Mouse (Mus musculus) erythroblast, adult 5-6 weeks (primary cell): ENCODE data around the gene Pdcl. TPM values are rescaled to one million over a fixed set of nuclear protein-coding genes. Genes with fewer than 3 reads are reported as not detected.
A peak's percentile ranks its signal among the peaks of the same experiment; 100 is the strongest.

ENCODE experiments used
- ATAC-seq: replicated peaks from 2 replicates; pipeline ENCODE4 v1.8.0; 2016; ENCODE audit warnings: moderate number of reproducible peaks, mild to moderate bottlenecking, moderate TSS enrichment, inconsistent platforms; ENCODE audit not compliant: poor library complexity, low FRiP score, severe bottlenecking
- total RNA-seq, 2 experiments: library from RNA; stranded (forward) in 1 of 2; stranded (reverse) in 1 of 2; fragments of 150-400 nt in 1 of 2; fragments of 200-764, 138-1000 nt in 1 of 2; gene quantifications; 2 replicates each; pipeline versions ENCODE4 v1.2.3 to v1.2.4; 2015 to 2017; ENCODE audit warnings: low replicate concordance in 2 of 2

Pdcl gene
- total RNA-seq (2015; ENCODE audit: low replicate concordance) (9.0 and 19.4 TPM in 2 replicates), total RNA-seq (2017; ENCODE audit: low replicate concordance) (19.6 and 24.3 TPM in 2 replicates)

DNA sequence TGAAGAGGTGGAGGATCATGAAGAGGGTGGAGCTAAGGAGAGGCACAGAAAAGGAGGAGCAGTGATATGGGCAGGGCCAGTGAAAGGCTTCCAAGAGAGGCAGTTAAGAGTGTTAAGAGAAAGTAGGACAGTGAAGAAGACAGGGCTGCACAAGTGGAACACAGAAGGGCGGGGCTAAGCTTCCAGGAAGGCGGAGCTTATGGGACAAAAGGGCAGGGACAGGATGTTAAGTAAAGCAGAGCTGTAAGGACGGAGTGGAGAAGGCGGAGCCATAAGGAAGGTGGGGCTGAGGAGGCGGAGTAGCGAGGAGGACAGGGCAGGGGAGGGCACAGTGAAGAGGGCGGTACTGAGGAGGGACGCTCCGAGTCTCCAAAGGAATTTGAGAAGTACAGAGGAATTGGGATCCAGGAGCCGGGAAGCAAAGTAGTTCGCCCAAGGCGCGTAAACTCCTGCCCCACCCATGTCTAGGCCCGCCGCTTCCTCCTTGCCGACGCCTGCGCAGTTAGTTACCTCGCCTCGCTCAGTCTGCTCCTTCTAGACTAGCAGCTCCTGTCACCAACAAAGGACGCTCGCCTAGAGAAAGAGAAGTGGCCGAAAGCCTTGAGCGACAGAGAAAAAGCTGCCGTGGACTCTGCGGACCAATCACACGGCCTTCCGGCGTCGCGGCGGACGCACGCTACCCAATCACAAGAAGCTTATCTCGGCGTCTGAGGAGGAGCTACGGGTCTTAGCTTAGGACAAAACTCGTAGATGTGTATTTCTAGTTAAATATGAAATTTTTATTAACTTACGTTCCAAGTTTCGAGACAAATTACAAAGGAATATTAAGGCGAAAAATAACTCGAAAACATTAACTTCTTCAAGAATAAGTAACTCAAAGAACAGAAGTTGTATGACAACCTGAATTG is at the start of gene Pdcl:
TSS of gene Pdcl (minus strand) at position 700 of the 908 bp plus-strand sequence.
- ATAC-seq, result peak; percentile 96

DNA sequence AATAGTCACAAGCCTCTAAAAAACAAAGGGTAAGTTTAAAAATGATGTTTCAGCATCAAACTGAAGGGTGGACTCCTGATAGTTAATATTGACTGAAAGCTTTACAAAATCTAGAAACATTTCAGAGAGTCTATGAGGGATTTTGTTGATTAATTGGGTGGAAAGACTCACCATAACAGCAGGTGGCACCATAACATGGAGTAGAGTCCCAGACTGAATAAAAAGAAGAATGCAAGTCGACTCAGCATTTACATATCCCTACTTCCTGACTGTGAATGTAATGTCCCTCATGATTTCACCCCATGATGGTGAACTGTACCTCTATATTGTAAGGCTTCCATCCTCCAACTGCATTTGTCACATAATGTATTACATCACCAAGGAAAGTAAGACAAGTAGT is 36.4 kb upstream of the Pdcl start:
- no peak for ATAC-seq

DNA sequence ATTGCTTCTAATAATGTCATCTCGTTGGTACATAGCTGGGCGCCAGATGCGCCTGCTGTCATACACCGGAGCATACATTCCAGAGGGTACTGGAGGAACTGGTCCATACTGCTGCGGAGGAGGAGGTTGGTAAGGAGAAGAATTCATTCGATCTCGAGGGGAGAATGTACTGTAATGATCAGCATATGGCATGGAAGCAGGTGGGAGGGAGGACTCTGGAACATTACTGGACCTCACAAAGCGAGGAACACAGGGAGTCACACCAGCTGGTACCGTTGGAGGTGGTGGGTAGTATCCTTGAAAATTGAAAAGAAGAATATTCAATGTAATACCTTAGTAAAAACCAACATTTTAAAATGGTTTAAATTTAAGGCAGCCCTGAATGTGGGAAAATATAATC is 23.8 kb upstream of the Pdcl start:
- ATAC-seq, result no peak

DNA sequence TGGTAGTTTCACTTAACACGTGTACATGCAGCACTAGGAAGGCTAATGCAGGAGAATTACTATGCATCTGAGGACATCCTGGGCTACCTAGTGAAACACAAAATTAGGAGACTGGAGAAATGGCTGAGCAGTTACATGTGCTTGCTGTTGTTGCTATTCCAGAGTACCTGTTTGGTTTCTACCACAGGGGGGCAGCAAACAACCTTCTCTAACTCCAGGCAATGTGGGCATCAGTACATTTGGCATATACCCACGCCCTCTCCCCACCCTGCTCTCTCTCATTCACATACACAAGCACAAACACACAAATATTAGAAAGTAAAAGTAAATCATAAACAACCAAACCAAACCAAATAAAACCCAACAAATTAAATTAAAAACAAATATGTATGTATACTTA is 21.1 kb upstream of the Pdcl start:
- peak; percentile 91 for ATAC-seq

DNA sequence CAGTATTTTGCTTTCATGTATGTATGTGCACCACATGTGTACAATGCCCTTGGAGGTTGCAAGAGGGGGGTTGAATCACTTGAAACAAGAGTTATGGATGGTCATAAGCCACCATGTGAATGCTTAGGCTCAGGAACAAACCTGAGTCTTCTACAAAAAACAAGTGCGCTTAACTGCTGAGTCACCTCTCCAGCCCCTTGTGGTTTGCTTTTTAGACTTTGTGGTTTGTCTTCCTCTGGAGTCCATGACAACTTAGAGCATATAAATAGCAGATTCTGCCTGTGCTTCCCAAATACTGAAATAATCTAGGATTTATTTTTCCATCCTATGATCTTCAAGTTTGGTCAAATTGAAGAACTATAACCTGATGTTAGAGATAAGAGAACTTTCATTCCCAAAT is 16.9 kb upstream of the Pdcl start:
- ATAC-seq, result no peak

DNA sequence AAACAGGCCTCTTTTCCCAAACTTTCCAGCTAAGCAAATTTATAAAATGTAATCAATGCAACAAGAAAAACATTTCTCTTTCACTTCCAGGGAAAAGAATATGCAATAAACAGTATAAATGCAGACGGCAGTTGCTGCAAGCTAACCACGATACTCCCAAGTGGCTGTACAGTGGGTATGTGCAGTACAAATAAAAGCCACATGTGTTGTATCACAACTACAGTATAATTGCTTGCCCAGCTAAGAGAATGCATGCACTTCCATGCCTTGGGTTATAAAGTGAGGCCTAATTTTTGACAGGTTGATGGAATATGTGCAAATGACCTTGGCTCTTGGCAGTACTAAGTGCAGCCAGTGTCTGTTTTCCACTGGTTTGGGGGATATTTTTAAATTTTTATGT is 11.5 kb upstream of the Pdcl start:
- no peak for ATAC-seq

DNA sequence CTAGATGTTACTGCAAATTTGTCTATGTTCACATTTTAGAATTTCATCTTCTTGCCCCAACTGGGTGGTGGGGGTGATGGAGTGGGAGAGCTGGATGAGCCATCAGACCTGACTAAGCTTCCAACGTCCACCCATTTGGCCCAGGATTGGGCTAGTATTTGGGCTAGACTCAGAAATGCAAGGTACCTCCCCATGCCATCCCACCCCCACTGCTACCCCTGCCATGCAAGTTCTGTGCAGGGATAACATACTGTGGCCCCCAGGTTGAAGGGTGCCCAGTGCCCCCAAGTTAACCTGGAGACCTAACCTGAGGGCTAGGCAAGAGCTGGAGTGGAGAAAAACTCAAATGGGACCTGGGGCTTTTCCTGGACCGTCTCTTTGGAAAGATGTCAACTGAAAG is 776 bp upstream of the Pdcl start:
- no peak for ATAC-seq

DNA sequence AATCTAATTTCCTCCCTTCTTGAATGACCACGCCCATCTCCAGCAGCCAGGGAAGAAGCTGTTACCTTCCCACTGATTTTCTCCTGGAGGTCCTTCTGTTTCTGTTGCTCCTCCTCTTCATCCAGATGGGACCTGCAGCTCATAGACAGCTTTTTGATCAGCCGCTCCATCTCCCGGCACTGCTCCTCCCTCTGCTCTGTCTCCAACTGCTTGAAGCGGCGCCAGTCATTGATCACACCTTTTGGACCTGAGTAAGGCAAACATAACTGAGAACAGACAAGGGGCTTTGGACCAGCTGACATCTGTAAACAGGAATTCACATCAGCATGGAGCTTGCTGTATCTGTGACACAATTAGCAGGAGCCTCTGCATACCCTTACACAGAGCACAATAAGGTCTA is 3.6 kb downstream of the Pdcl start:
- ATAC-seq, result no peak

DNA sequence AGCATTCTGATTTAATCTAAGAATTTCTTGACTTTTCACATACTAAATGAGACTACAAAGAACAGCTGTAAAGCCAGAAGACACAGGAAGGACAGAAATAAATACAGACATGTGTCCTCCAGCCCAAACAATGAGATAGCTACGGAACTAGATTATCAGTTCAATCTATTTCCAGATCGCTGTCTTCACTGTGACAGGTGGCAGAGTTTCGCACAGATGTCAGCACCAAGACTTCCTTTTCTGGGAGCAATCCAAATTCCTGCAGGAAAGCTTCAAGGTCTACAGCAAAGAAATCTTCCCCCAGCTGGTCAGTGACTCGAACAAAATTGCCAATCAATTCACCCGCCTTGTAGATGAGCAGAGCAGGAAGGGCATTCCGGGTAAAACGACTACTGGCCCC is 7.5 kb downstream of the Pdcl start:
- no peak for ATAC-seq

DNA sequence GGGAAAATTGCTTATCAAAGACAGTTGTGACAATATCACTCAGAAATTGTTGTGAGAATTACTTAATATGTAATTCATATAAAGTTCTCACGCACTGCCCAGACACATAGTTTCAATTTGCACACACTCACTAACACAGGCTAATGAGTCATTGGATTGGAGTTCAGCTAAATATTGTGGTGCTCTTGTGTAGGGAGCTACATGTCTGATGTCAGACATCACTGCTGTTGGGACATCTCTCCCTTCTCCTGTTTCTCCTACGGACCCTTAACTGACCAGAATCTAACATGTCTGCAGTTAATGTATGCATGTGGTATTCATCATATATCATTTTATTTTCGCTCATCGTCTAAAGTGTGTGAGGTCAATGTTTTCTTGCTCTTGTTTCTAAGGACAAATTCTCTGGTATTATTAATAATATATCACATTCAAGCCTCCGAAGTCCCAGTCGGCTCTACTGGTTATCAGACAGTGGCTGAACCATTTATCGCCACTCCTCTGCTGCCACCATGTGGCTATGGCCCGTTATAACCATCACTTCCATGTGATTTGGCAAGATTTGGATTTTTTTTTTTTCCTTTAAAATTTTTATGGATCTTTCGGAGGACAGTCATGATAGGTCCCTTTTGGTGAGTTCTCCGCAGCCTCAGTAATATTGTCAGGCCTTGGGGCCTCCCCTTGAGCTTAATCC is 20.5 kb downstream of the Pdcl start:
- no peak; the same call in 1 of the 2 replicates for ATAC-seq

DNA sequence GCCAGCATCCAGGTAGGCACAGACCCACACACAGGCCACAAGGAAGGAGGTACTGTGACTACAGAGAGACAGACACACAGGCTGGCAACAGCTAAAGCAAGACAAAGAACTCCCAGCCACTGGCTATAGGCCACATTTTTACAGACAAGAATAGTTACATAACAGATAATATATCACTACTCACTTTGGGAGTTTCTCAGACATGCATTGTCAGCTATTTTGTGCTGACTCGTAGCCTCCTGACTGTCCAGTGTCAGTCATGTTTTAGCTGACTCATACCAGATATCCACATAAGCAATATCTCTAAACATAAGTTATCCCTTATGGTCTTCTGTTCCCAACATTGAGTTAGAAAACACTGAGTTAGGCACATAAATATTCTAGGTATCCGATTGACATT is 25.8 kb downstream of the Pdcl start:
- no peak for ATAC-seq

DNA sequence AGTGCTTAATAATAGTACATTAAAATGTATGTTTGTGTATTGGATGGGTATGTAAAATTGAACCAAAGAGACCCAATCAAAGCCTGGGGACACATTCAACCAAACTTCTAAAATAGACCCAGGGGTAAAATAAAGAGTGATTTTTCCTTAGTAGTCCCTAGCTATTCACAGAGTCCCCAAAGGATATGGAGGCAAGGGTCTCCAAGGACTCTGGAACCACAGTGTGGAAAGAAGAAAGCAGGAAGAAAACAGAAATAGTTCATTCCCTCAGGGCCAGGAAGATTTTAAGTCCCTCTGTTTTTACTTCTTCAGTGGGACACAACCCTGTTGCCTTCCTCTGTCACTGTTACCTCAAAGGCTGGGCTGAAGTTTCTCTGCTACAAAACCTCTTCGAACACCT is 32.9 kb downstream of the Pdcl start, which contains the start of gene Olfr368:
TSS of gene Olfr368 (plus strand) at position 301 of the 400 bp plus-strand sequence.
- no peak for ATAC-seq

Other genes with a start within 250 kb of the Pdcl start
- not detected in 2 replicates for gene Olfr362, start 241.4 kb downstream of the Pdcl start, total RNA-seq (2015; ENCODE audit: low replicate concordance)
- gene Olfr362, start 241.4 kb downstream of the Pdcl start, total RNA-seq (2017; ENCODE audit: low replicate concordance), result not detected in 2 replicates
- gene Olfr364-ps1, start 220.0 kb downstream of the Pdcl start, total RNA-seq (2015; ENCODE audit: low replicate concordance), result not detected in 2 replicates
- not detected in 2 replicates for gene Olfr364-ps1, start 220.0 kb downstream of the Pdcl start, total RNA-seq (2017; ENCODE audit: low replicate concordance)
- not detected in 2 replicates for gene Olfr365, start 171.1 kb downstream of the Pdcl start, total RNA-seq (2015; ENCODE audit: low replicate concordance)
- gene Olfr365, start 171.1 kb downstream of the Pdcl start, total RNA-seq (2017; ENCODE audit: low replicate concordance), result not detected in 2 replicates
- gene Olfr366, start 147.8 kb downstream of the Pdcl start, total RNA-seq (2015; ENCODE audit: low replicate concordance), result not detected in 2 replicates
- not detected in 2 replicates for gene Olfr366, start 147.8 kb downstream of the Pdcl start, total RNA-seq (2017; ENCODE audit: low replicate concordance)
- gene Olfr368, start 32.8 kb downstream of the Pdcl start, total RNA-seq (2015; ENCODE audit: low replicate concordance), result not detected in 2 replicates
- not detected in 2 replicates for gene Olfr368, start 32.8 kb downstream of the Pdcl start, total RNA-seq (2017; ENCODE audit: low replicate concordance)
- gene Rc3h2, start 63.6 kb upstream of the Pdcl start, total RNA-seq (2015; ENCODE audit: low replicate concordance), result 40.1 and 52.1 TPM in 2 replicates
- gene Rc3h2, start 63.6 kb upstream of the Pdcl start, total RNA-seq (2017; ENCODE audit: low replicate concordance), result 52.0 and 64.7 TPM in 2 replicates
- gene Zbtb26, start 83.8 kb upstream of the Pdcl start, total RNA-seq (2015; ENCODE audit: low replicate concordance), result 1.2 and 3.1 TPM in 2 replicates
- 3.5 and 5.9 TPM in 2 replicates for gene Zbtb26, start 83.8 kb upstream of the Pdcl start, total RNA-seq (2017; ENCODE audit: low replicate concordance)
- 3.3 and 7.5 TPM in 2 replicates for gene Zbtb6, start 83.8 kb upstream of the Pdcl start, total RNA-seq (2015; ENCODE audit: low replicate concordance)
- 8.5 and 10.0 TPM in 2 replicates for gene Zbtb6, start 83.8 kb upstream of the Pdcl start, total RNA-seq (2017; ENCODE audit: low replicate concordance)
- 8.3 and 19.9 TPM in 2 replicates for gene Rabgap1, start 83.9 kb upstream of the Pdcl start, total RNA-seq (2015; ENCODE audit: low replicate concordance)
- gene Rabgap1, start 83.9 kb upstream of the Pdcl start, total RNA-seq (2017; ENCODE audit: low replicate concordance), result 6.2 and 12.5 TPM in 2 replicates
- 0.58 TPM in 1 of 2 replicates, not detected in the other for gene Gpr21, start 157.0 kb upstream of the Pdcl start, total RNA-seq (2015; ENCODE audit: low replicate concordance)
- 0.17 TPM in 1 of 2 replicates, not detected in the other for gene Gpr21, start 157.0 kb upstream of the Pdcl start, total RNA-seq (2017; ENCODE audit: low replicate concordance)